Mouse (Mus musculus) ES-E14 (cell line): Measurements from ENCODE around the gene Efcab2. TPM values are rescaled to one million over a fixed set of nuclear protein-coding genes. Genes with fewer than 3 reads are reported as not detected.

Source experiments
- DNase-seq: peaks from one replicate; pipeline ENCODE4 v3.0.0-alpha.2; 2013; ENCODE audit warnings: low read depth, low spot score
- H3K27ac ChIP-seq: 2 replicates; pipeline ENCODE4 v1.5.1; 2012; ENCODE audit warnings: low read depth, mild to moderate bottlenecking, low read length, moderate library complexity, mixed read lengths; ENCODE audit not compliant: poor library complexity, insufficient read depth, severe bottlenecking
- H3K36me3 ChIP-seq: 2 replicates; pipeline ENCODE4 v1.6.1; 2012; ENCODE audit warnings: mild to moderate bottlenecking, low read length, moderate library complexity, mixed read lengths; ENCODE audit not compliant: control insufficient read depth, poor library complexity, insufficient read depth, severe bottlenecking
- H3K4me1 ChIP-seq, 2 experiments: fragments of 150-350 bp in 1 of 2; sonication (generic) in 1 of 2; 2 replicates each; pipeline ENCODE4 v1.6.1; 2012; ENCODE audit warnings: low read length in 2 of 2, mild to moderate bottlenecking in 1 of 2, mixed read lengths in 1 of 2; ENCODE audit not compliant: control insufficient read depth in 2 of 2, insufficient read depth in 2 of 2, poor library complexity in 1 of 2
- H3K4me3 ChIP-seq, 2 experiments: fragments of 150-350 bp in 1 of 2; sonication (generic) in 1 of 2; 2 replicates each; pipeline ENCODE4 v1.5.1; 2012; ENCODE audit warnings: low read length in 2 of 2, low read depth in 1 of 2, mild to moderate bottlenecking in 1 of 2, mixed read lengths in 1 of 2; ENCODE audit not compliant: insufficient read depth in 1 of 2, poor library complexity in 1 of 2, severe bottlenecking in 1 of 2
- H3K9ac ChIP-seq: 2 replicates; pipeline ENCODE4 v1.6.1; 2012; ENCODE audit warnings: low read depth, mild to moderate bottlenecking, low read length, mixed read lengths; ENCODE audit not compliant: poor library complexity, insufficient read depth, severe bottlenecking
- H3K9me3 ChIP-seq: fragments of 150-350 bp; sonication (generic); 2 replicates; pipeline ENCODE4 v1.6.1; 2012; ENCODE audit warnings: low read depth, mild to moderate bottlenecking, low read length; ENCODE audit not compliant: control insufficient read depth, insufficient read depth
- CHD2 ChIP-seq: IDR thresholded peaks from 2 replicates; pipeline ENCODE4 v1.6.1; 2014; ENCODE audit warnings: mild to moderate bottlenecking, low read depth, low read length, inconsistent platforms
- HCFC1 ChIP-seq: IDR thresholded peaks from 2 replicates; pipeline ENCODE4 v1.6.1; 2012; ENCODE audit warnings: low read length, inconsistent platforms, borderline replicate concordance; ENCODE audit not compliant: insufficient read depth
- MAFK ChIP-seq: IDR thresholded peaks from 2 replicates; pipeline ENCODE4 v1.6.1; 2014; ENCODE audit warnings: mild to moderate bottlenecking, low read depth, low read length, inconsistent platforms; ENCODE audit not compliant: insufficient read depth
- ZC3H11A ChIP-seq: IDR thresholded peaks from 2 replicates; pipeline ENCODE4 v1.6.1; 2012; ENCODE audit warnings: low read depth, mild to moderate bottlenecking, inconsistent platforms, low read length, borderline replicate concordance
- ZNF384 ChIP-seq: IDR thresholded peaks from 2 replicates; pipeline ENCODE4 v1.6.1; 2012; ENCODE audit warnings: low read depth, low read length, inconsistent platforms
- in situ Hi-C, 2 experiments: fragments of 600-800 bp; cut with MboI; formaldehyde crosslinking; loops; one replicate each; pipeline ENCODE4 v1.15.1; 2025; ENCODE audit warnings: low sequenced_read_pairs in 2 of 2, inconsistent platforms in 1 of 2; ENCODE audit not compliant: unreplicated experiment in 2 of 2
- total RNA-seq: library from RNA; depleted of rRNA; stranded (reverse); fragments of 300-350 nt; gene quantifications from 2 replicates; pipeline ENCODE4 v1.2.3, GENCODE M21; 2012; rRNA removed

Efcab2 gene
- 1.8 and 2.1 TPM in 2 replicates for total RNA-seq

DNA sequence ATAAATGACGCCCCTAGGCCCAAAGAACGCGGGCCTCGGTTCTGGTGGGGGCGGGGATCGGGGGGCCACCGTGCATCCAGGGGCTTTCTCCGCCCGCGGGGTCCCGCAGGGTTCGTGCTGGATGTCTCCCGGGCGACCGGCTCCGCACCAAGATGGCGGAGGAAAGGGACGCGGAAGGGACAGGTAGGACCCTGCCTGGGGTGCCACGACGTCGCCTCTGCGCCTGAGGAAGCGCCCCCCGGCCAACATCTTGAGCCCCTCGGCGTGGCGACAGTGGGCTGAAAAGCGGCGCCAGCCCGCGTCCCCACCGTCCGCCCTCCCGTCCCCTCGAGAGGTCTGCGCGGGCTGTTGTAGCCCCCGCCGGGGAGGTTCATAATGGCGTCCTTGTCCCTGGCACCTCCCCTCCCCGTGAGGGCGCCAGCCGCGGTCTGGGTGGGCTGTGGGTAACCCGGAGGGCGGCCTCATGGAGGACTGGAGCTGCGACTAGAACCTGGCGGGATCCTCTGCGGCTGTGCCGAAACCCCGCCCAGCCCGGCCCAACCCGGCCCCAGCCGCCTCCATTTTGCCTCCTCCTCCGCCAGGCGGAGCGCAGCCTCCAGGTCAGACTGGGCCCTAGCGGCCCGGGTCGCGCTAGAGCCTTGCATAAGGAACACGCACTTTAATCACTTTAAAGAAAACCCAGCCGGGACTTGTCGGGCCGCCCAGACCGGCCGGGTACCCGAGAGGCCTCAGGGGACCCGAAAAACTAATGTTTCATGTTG is at the start of gene Efcab2:
Gene Efcab2 (plus strand): TSS at position 135 of the 761 bp plus-strand sequence.
- in situ Hi-C loops, result no loop called here
- no peaks in the 10 kb centered on the region for H3K9me3 ChIP-seq
- no peak for TF ChIP-seq ZNF384
- TF ChIP-seq HCFC1, result peak; percentile 58; the same call in 1 of the 2 replicates
- TF ChIP-seq ZC3H11A, result no peak
- no peak for TF ChIP-seq CHD2
- peak within 1 kb of the TSS; percentile 79 to 84 for H3K4me3 ChIP-seq
- peak; percentile 71 for DNase-seq
- H3K9ac ChIP-seq, result peak within 1 kb of the TSS; percentile 94
- H3K27ac ChIP-seq, result peak within 1 kb of the TSS; percentile 89
- no peaks in the 10 kb centered on the region for H3K36me3 ChIP-seq
- peaks cover 0 to 2% of the 10 kb centered on the region in 2 experiments; a peak in 2 of 4 replicates for H3K4me1 ChIP-seq

DNA sequence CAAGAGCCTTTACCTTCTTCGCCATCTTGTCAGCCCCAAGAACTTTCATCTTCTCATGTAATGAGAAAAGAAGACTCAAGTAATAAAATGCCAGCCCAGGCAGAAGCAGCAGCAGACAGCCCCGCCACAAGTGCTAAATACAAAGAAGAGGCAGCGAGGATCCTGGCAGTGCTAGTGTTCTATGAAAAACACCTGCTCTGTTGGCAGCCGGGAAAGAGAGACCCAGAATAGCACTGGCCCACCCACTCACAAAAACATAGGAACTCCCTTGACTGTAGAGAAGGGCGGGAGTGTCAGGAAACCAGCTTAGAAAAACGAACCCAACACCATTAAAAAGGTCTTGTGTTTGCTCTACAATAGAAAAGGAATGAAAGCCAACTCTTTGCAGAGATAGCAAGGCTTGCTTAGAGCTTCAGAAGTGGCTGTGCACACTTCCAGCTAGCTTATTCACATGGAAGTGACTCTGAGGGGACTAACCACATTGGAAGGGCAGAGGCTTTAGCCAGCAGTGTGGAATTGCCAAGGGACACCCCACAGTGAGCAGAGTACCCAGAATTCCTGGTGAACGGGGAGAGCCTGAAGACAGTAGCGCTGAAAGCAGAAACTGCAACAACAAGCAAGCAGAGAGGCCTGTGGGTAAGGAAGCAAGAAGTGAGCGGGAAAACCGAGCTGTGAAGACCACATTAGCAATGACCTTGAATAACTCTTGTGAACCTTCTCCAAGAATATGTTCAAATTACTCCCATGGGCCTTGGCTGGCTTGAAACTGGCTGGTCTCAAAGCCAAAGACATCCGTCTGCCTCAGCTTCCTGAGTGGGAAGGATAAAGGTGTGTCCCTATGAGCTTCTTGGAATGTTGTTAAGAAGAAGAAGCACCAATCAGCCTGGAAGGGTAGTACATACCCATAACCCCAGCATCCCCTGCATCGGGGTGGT is 47.8 kb upstream of the Efcab2 start:
- TF ChIP-seq CHD2 (no peak), MAFK (no peak), ZC3H11A (no peak), ZNF384 (no peak), HCFC1 (no peak)
- no peaks in the 10 kb centered on the region for H3K36me3 ChIP-seq
- peaks cover 7 to 29% of the 10 kb centered on the region in 2 experiments for H3K4me1 ChIP-seq
- H3K27ac ChIP-seq, result peak overlapping the region; percentile 41
- no peak overlapping the region for H3K4me3 ChIP-seq
- H3K9ac ChIP-seq, result peak overlapping the region; percentile 2; the same call in 1 of the 2 replicates
- DNase-seq, result peak; percentile 19
- in situ Hi-C loops, result no loop called here
- no peaks in the 10 kb centered on the region for H3K9me3 ChIP-seq

DNA sequence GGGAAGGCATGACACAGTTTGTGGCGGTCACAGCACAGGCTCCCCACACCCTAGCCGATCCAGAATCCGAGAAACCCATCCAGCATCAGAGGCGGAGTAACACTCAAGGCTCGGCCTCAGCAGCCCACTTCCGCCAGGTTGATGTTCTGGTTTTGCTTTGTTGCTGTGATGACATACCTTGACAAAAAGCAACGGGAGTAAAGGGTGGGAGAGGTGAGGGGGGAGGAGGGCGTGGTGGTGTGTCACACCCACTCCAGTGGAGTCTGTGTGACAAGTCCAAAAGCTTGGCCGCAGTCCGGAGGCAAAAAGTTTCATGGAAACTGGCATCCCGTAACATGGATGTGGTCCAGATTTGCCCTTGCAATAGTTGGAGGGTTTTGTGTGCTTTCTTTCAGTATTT is 45.6 kb upstream of the Efcab2 start:
- peak overlapping the region; percentile 28 to 44 for H3K4me3 ChIP-seq
- peak overlapping the region; percentile 95 for H3K27ac ChIP-seq
- H3K9ac ChIP-seq, result peak overlapping the region; percentile 57
- in situ Hi-C loops, result no loop called here
- no peaks in the 10 kb centered on the region for H3K9me3 ChIP-seq
- no peak for TF ChIP-seq CHD2
- no peak for TF ChIP-seq ZC3H11A
- TF ChIP-seq HCFC1, result no peak
- TF ChIP-seq MAFK, result no peak
- no peak for TF ChIP-seq ZNF384
- peak; percentile 76 for DNase-seq
- no peaks in the 10 kb centered on the region for H3K36me3 ChIP-seq
- peaks cover 7 to 32% of the 10 kb centered on the region in 2 experiments for H3K4me1 ChIP-seq

DNA sequence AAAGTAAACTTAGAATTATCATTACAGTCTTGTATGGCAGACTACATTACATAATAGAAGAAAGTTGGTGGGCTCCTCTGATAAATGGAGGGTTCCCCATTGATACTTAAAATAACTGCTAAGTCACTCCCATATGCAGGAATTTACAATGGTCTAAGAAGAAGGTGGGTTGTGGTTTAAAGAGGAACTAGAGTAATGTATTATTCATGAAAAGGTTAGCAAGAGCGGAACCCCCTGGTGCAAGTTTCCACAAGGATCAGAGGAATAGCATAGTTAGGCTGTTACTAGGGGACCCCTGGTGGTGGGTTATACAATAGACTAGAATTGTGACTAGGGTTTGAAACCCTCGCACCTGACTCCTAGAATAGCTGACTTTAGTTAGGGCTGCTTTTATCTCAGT is 45.2 kb upstream of the Efcab2 start:
- Histone ChIP-seq H3K36me3 (no peaks in the 10 kb centered on the region), H3K4me3 (no peak overlapping the region; a peak in 1 of 4 replicates), H3K27ac (peak overlapping the region; percentile 95; the same call in 1 of the 2 replicates), H3K9ac (no peak overlapping the region), H3K4me1 (peaks cover 7 to 34% of the 10 kb centered on the region in 2 experiments), H3K9me3 (no peaks in the 10 kb centered on the region)
- TF ChIP-seq MAFK (peak; percentile 84), CHD2 (no peak), ZC3H11A (peak; percentile 17; the same call in 1 of the 2 replicates)
- DNase-seq, result peak; percentile 78
- in situ Hi-C loops, result no loop called here
